Mouse (Mus musculus): ENCODE data around the gene Tsc1.

Tsc1 gene

DNA sequence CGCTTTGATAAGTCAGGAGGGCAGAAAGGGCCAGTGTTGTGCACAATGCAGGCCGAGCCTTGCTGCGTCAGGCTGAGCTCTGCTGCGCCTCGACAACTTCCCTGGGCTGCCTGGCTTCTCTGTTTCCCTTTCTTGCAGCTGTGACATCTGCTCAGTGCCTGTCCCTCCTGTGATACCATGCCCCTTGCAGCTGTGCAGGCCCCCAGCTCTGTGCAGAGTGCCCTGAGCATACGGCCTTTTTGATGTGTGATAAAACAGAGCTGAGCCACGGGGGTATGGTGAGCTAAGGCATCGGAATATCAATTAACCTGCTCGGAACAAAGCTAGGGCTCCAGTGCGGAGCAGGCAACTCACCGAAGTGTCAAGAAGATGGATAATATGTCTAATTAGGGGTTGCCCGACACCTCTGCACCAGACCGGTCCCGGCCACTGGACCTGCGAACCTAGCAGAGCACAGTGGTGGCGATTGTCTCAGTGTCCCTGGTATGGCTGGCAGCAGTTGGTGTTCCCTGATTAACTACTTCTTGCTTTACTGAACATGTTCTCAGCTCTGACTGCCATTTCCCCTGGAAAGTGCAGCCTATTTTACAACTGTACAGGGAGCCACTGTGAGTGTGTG, 86.9 kb downstream of the Tsc1 start:
- no peak for DNase-seq (ENCODE audit: low read depth, low spot score)

DNA sequence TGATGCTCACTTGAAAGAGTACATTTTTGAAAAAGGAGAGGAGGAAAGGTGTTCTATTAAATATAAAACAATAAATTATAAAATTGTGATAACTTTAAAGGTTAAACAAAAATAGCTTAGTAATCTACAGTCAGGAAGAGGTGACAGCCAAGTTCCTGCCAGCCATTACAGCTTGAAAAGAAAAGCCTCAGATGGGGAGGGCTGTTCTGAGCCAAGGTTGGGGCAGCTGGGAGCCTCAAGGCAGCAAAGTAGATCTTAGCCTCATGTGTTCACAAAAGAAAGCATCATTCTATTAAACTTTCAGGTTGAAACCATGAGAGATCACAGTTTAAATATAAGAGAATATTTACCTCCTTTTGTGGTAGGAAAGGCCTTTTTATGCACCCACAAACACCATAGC, 89.6 kb downstream of the Tsc1 start:
- DNase-seq (ENCODE audit: low read depth, low spot score), result no peak

GRCm38 (mm10) chr2:28737112-28737511, 96.1 kb downstream of the Tsc1 start:
- no peak for DNase-seq (ENCODE audit: low read depth, low spot score)

DNA sequence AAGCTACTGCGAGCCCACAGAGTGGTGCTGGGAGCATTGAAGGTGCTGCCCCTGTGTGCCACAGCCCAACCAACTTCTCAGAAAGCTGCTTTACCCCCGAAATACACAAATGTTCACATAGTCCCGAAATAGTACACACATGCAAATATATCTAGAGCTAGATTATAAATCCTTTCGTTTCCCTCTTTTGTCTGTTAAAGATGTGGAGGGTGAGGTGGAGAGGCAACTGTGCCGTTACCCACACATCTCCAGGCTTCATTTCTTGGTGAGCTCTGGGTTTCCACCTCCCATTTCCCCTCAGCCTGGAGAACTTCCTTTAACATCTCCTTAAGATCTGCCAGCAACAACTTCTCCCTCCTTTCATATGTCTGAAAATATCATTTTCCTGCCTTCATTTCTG, 99.1 kb downstream of the Tsc1 start:
- no peak for DNase-seq (ENCODE audit: low read depth, low spot score)

Data from ES-CJ7 (cell line).